Mouse (Mus musculus) common myeloid progenitor, adult 5-6 weeks (primary cell): ENCODE data around the gene Syce1l. TPM values are rescaled to one million over a fixed set of nuclear protein-coding genes. Genes with fewer than 3 reads are reported as not detected.

Experiments used
- ATAC-seq: replicated peaks from 2 replicates; pipeline ENCODE4 v1.8.0; 2016; ENCODE audit warnings: low read depth, mild to moderate bottlenecking, moderate TSS enrichment, inconsistent platforms; ENCODE audit not compliant: poor library complexity, severe bottlenecking
- total RNA-seq: library from RNA; stranded (forward); fragments of 200-1000, 187-1606 nt; gene quantifications from 2 replicates; pipeline ENCODE4 v1.2.3, GENCODE M21; 2017

Gene Syce1l
- not detected in 2 replicates for total RNA-seq

DNA sequence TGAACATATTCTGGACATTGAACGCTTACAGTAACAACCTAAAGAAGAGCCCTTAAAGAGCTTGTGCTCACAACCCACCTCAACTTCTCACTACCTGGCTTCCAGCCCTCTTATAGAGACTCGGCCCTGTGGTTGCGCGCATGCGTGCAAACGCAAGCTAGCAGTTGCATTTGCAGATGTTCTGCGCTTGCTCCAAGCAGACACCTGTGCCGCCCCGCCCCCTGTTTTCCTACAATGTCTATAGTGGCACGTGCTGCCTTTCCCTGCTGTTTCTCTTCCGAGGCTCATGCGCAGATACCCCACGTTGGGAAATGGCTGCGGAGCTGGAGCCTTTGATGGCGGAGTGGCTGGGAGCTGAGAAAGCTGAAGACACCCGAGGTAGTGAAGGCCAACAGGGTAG is at the start of gene Syce1l:
Gene Syce1l (plus strand): TSS at position 288 of the 400 bp plus-strand sequence.
- no peak for ATAC-seq

DNA sequence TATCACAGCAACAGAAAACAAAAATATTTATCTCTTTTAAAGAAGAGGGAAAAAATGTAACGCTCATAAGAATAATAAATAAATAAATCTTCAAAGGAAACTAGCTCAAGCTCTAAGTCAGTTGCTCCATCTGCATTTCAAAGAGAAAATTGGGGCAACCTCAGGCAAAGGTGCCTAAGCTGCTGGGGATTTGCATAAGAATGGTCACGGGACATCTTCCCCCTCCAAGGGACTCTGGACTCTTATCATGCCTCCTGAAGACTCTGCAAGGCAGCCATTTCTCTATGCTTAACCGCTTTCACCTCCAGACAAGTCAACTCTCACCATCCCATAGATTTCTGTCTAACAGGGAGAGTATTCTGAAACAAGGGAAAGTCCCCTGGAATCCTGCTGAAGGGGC is 44.6 kb upstream of the Syce1l start:
- no peak for ATAC-seq

DNA sequence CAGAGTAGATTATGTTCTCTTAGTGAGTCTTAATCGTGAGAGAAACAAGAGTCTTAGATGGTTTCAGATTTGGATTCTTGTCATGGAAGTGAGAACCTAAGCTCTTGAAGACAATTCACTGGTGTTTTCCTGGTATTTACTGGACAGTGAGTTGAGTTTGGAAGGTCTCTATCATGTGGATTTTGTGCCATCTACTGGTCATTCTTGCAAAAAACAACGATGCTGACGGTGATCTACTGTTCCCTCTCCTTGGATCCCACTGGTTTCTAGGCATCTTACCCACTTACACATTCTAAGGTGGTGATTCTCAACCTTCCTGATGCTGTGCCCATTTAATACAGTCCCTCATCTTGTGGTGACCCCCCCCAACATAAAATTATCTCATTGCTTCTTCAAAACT is 10.4 kb upstream of the Syce1l start:
- ATAC-seq, result no peak

DNA sequence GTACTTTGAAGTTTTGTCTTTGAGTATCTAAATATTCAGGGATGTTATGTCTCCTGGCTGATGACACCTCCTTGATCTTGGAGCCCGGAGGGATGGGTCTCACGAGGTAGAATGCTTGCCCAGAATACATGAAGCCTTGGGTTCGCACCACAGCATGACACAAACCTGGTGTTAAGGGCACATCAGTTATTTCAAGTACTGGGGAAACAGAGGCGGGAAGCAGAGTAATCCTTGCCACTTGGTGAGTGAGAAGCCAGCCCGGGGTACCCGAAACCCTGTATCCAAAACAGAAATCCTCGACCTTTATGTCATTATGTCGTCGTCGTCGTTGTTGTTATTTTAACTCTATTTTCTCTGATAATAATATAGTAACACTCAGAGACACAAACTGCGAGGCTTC is 8.9 kb upstream of the Syce1l start:
- ATAC-seq, result no peak

DNA sequence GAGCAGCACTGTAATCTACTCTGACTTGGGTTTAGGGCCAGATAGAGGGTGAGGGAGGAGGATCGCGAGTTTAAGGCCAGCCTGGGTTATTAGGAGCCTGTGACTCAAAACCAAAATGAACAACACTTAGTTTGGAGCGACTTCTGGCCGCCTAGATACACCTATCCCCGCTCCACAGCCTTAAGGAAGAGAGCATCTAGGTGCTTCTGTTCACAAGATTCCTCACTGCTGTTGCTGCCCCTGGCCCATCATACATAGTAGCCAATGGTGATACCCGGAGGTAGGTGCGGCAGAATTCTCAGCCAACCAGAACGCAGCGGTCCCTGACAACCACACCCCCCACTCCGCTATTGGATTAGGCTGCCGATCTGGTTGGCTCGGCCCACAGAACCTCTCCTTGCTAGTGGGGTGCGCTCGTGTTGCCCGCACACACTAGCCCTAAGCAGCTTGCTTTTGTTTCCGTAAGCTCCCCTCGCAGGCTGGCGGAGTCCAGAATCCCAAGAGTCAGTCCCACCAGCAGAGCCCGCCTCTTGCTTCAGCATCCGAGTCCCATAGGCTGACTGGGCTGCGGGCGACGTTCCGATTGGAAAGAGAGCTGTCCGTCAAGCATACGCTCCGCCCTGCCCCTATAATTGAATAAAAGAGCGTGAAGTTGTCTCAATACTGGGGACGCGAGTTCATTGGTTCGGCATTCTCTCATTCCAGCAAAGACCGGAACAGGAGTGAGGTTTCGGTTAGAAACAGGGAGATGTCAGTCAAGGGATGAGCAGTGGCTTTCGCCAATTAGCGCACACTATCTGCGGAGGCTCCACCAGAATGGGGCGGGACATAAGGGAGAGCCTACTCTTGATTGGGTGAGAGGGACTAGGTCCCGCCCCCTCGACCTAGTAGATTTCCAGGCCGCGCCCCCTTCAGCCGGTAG is 8.1 kb upstream of the Syce1l start, which contains the start of gene Mon1b:
Gene Mon1b (plus strand): TSS at position 918 of the 922 bp plus-strand sequence.
- peak; percentile 79 for ATAC-seq

DNA sequence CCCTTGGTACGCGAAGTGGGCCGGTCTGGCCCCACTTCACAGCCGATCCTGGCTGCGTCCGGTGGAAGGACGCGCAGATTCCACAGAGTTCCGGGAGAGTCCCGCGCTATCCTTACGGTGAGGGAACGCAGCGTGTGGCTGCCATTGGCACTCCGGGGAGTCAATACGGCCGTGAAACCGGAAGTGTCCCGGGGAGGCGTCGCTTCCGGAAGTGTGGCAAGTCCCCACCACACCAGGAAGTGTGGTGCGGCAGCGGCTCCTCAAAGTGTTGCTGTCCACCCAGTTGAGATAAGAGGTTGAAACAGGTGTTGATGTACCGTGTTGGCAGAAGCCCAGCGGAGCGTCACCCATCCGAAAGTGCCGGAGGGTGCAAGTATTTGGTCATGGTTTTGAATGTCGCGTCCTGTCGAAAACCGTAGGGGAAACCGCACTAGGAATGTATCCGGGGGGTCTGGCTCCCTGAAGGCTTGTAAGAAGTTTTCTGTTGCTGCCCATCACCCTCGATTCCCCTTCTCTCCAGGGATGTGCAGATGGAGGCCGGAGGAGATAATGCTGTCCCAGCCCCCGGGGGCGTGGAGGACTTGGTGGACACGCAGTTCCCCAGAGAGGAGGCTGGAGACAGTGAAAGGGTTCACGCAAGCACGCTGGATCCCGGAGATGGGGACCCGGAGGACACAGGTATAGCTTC is 7.3 kb upstream of the Syce1l start:
- peak; percentile 64 for ATAC-seq

DNA sequence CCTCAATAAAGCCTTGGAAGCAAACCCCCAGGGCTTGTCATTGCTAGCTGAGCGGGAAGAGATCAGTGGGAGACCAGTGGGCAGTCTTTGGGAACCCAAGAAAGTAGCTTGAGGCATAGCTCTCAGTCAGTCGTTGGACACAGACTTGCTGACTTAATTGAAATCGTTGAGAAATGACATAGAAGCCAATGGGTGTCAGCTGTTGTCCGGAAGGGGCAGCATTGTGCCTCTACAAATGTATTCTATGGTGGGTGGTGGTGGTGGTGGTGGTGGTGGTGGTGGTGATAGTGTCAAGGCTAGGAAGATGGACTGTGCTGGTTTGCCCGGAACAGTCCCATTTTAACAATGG is 6.8 kb upstream of the Syce1l start:
- no peak for ATAC-seq

DNA sequence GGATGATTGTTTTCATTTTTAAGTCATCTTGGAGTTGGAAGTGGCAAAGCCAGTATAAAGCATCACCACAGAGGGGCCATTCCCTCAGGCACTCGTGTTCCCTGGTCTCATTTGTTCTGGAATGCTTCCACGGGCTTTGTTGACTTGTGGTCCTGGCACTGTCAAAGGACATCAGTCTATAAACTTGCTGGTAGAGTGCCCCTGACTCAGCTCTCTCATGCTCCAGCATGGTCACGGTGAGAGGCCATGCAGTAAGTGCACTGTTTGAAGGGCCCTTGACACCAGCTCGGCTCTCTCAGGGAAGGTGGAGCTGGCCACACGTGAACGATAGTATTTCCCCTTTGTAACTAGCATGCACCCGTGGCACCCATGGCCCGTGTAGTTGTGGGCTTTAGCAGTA is 2.7 kb upstream of the Syce1l start:
- no peak for ATAC-seq

DNA sequence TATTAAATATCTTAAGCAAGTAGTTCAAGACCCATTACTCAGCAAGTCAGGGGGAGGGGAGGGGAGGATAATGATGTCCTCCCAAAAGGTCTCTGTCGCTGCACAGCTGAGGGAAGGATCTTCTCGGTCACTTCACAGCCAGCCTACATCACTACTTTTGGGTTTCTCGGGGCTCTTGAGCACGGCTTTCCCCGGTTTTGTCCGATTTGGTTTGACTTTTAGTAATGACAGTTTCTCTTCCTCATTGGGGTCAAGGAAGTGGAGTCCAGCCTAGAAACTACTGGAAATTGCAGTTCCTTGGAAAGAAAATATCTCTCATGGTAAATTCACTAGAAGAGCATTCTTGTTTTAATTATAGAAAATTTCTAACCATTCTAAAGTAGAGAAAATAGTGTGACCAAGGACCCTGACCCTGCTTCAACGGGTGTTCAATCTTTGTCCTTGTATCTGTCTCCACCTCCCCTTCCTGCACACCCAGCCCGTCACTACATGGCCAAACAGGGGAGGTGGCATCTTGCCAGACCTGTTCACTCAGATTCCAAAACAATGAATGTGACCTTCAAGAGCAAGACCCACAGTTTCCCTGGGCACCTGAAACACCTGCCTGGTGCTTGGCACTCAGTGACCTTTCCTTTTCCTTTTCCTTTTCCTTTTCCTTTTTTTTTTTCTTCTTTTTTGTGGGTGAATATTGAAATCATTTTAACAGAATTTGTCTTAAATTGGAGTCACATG is 632 bp downstream of the Syce1l start:
- no peak for ATAC-seq

DNA sequence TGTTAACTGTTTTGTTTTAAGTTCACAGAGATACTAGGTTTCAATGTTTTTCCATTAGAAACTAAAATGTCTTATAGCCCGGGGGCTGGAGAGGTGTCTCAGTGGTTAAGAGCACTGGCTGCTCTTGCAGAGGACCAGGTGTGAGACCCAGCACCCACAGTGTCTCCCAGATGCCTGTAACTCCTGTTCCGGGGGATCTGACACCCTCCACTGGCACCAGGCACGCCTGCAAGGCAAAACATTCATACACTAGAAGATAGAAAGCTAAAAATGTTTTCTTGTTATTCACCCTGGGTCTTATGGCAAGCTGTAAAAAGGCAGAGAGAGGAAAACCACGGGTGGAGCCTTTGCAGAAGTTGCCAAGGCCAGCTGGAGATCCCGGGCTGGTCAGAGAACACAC is 2.2 kb downstream of the Syce1l start:
- ATAC-seq, result no peak

DNA sequence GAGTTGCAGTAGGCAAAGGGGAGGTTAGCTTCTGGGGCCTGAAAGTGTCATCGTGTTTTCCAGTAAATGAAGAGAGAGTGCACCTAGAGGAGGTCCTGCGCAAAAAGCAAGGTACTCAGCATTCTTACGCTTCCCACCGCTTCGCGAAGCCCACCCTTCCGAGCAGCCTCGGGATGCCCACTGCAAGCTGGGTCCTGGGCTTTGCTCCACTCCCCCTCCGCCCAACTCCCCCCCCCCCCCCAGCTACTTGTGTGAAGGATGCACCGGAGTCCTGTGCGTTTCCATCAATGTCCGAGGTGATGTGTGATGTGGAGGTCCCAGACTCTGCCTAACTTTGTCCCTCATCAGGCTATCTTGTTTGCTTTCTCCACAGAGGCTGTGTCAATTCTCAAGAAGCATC is 9.4 kb downstream of the Syce1l start:
- no peak for ATAC-seq

DNA sequence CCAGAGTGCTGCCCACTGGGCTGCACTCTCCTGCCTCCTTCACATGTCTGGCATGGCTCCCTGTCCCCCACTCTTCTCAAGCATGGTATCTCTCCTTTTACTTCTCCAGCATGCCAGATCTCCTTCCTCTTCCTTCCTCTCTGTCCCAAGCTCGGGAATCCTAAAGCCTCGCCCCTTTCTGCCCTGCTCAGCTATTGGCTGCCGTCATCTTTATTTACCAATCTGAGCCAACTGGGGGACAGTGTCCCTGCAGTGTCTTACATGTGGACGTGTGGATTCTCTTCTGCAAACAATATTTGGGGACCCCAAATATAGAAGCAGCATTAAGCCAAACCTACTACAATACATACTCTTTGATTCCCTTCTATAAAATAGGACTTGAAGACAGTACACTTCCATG is 10.1 kb downstream of the Syce1l start:
- no peak for ATAC-seq

DNA sequence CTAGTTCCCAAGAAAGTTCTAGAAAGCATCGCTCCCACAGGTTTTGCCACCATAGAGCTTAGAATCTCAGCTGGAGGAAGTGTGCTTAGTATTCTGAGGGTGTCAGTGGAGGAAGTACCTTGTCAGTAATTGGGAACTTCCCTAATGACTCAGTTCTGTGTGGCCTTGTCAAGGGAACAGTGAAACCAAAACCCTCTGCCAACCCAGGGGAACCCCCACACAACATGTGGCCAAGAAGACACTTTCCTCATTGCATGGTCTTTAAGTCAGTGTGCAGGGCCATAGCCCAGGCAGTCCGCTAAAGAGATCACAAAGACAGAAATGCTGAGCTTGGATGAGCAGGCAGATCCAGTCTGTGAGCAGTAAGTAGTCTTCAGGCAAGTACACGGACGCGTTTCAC is 13.1 kb downstream of the Syce1l start:
- ATAC-seq, result peak; percentile 98

DNA sequence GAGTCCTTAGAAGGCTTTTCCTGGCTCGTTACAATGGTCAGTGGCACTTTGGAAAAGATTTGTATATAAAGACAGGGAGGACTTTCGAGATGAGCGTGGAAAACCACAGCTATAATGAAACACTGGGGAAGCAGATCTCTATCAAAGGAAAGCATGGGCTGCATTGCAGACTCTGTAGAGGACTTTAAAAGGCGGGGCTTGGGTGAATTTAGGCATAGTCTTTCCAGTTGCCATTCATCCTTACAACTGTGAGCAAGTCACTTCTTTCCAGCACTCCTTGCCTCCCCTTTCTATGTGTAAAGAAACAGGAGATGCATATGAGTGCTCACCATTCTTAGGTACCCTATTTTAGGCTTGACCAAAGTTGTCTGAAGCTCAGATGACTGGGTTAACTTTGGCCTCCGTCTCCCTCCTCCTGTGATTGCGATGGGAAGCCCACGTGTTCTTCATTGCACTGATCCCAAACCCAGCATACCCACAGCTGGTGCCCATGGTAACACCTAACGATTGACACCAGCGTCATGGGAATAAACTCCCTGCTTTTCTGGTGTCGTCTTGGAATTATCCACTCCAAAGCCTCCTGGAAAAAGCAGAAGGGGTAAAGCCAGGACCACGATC is 13.8 kb downstream of the Syce1l start:
- no peak for ATAC-seq

DNA sequence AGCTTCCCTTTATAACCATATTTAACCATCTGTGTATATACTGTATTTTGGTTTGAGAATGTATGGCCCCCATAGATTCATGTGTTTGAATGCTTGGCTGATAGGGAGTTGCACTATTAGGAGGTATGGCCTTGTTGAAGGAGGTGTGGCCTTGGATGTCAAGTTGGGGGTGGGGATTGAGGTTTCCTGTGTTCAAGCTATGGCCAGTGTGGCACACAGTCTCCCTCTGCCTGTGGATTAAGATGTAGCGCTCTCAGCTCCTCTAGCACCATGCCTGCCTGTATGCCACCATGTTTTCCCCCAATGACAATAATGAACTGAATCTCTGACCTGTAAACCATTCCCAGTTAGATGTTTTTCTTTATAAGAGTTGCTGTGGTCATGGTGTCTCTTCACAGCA is 17.1 kb downstream of the Syce1l start:
- peak; percentile 55 for ATAC-seq

DNA sequence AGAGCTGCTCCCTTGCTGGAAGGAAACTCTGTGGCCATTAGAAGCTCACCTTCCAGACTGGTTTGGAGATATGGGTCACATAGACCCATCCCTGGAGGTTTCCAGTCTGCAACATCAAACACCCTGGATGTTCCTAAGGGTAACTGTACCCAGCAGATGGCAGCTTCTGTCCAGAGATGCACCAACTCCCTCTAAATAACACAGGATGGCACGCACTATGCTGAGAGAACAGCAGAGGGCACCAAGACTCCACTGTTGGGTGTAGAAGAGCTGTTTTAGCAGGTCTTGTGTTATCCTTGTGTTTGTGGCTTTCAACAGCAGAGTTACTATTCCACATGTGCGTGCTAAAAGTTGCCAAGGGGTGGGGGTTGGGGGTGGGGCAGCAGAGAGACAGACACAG is 21.5 kb downstream of the Syce1l start:
- ATAC-seq, result peak; percentile 99

DNA sequence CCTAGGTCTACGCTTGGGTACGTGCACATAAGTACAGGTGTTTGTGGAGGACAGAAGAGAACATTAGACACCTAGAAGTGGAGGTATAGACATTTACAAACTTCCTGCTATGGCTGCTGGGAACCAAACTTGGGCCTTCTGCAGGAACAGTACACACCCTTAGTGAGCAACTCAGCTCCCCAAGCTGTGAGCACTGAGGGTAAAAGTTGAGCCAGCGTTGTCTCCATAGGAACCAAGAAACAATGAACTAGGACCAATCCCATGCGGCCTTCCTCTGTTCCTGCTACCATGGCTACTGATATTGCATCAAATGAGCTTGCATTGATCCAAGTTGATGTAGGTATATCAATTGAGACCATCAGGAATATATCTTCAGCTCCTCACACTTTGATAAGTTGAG is 22.0 kb downstream of the Syce1l start:
- ATAC-seq, result no peak

DNA sequence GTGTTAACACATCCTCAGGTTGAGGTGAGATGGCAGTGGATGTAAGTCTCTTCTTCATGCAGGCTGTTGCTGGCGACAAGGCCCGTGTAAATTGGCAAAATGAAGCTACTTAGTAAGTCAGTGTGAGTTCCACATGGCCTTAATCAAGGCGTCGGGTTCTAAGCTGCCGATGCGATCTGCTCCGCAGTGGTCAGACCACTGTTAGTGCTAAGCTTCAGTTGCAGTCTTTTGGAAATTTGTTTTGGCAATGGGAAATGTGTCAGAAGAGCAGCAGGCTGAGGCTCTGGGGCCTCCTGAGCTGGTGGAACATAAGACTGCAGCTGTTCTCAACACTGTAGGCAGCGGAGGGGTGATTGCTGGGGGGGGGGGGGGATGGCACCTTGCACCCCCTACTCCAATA is 22.9 kb downstream of the Syce1l start:
- no peak for ATAC-seq

DNA sequence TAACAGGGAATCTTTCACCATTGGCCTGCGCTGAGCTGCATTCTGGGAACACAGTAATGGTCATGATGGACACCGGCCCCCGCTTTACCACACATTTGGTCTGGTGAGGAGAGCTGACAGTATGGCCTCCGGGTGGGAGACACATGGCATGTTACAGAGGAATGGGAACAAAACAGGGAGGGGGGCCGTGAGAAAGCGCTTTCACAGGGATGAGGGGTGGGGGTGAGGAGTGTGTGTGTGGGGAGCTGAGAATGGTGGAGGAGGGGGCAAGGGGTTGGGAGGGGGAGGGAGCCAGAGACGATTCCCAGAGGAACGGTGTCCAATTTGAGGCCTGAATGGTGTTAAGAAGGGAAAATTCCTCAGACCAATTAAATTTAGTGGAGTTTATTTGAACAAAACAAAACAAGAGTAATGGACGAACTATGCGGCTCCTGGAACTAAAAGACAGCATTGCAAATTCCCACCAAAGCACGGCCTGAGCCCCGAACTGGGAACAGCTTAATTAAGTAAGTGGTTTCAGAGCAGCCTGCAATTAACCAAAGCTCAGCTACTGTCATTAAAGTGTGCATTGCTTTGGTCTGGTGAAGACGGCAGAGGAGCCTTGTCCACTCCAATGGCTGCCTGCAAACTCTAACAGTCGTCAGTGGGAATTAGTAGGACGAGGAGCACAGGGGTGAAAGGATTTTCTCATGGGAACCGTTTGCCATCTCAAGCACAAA is 23.9 kb downstream of the Syce1l start:
- no peak for ATAC-seq

DNA sequence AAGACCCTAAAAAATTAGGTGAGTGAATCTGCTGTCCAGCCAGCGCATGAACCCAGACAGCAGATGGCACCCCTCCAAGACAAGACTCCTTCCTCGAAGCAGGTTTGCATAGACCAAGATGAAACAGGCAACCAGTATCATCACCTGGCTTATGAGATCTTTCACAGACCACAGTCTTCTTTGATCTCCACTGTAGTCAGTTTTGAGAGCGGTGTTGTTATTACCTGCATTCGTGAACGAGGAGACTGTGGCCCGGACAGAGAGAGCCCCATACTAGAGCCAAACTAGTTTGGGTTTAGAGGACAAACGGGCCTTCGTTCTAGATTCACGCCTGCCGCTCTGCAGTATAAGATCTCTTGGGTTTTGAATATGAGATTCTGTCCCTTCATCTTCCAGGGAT is 26.9 kb downstream of the Syce1l start:
- ATAC-seq, result no peak
